Mouse (Mus musculus) A20 (cell line): ENCODE results near the gene Insl5.

Source experiments
- DNase-seq: peaks from one replicate; pipeline ENCODE4 v3.0.0-alpha.2; 2011; ENCODE audit warnings: low read depth, low spot score

Gene Insl5

DNA sequence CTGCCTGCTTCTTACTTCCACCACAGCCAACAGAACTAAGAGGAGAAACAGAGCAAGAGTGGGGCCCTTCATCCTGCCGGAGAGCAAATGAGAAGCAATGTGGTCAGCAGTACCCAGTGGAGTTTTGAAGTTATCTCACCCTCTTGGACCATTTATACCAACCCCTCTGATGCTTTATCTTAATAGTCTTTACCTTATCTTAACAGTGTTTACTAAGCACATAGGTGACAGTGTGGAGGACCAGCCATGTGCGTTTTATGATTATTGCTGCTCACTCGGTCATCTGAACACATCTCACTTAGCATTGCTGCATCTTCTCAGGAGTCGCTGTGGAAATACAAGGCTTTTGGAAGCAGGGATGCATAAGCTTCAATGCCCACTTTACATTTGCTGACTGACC is at the start of gene Insl5:
TSS of gene Insl5 (minus strand) at position 222 of the 400 bp plus-strand sequence.
- no peak for DNase-seq

- DNase-seq: no peak
Observed at GRCm38 (mm10) chr4:103070631-103071030, 44.0 kb upstream of the Insl5 start.

- no peak for DNase-seq
Observed at GRCm38 (mm10) chr4:103067906-103068655, 41.4 kb upstream of the Insl5 start.

DNA sequence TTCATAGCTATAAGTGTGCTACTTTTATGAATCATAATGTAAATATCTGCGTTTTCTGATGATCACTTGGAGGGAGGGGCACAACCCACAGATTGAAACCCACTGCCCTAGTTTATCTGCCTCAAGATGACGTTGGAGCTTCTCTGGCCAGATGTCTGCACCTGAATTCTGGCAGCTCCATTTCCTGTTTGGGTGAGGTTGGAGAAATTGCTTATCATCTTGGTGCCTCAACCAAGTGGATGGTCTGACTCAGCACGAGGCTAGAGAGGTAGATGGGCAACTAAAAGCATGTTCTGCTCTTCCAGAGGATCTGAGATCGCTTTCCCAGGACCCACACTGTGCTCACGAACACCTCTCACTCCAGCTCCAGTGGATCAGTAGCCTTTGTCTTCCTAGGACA is 38.3 kb upstream of the Insl5 start:
- no peak for DNase-seq

GRCm38 (mm10) chr4:103064421-103064820 is 37.8 kb upstream of the Insl5 start:
- no peak for DNase-seq

DNA sequence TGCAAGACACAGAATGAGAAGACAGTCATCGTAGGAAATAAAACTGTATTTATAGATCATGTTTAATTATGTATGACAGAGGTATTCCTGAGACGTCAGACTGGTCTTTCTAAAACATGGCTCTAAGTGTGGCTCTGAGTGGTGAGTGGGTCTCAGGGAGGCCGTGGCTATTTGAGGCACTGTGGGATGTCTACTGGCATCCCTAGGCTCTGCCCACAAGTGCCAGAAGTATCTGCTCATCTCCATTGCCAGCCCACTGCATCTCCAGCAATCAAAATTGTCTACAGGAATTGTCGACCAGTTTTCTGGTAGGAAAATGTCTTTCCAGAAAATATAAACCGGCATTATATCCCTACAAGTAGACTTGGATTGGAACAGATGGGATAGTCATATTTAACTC is 30.3 kb upstream of the Insl5 start:
- DNase-seq: no peak

DNA sequence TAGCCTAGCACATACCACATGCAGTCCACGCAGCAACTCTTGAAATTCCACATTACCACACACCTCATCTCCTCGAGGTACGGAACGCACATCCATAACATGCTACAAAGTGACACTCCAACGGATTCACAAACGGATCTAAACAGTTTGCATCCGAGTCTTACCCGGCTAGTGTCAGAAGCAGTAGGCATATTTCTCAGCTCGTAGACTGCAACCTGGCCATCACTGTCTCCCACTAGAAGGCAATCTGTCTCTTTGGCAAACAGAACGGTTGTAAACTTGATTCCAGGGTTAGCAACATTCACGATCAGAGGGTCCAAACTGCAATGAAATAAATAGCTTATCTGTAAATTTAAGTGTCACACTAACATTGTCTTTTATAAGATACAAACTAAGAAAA is 21.4 kb upstream of the Insl5 start:
- DNase-seq: no peak

DNA sequence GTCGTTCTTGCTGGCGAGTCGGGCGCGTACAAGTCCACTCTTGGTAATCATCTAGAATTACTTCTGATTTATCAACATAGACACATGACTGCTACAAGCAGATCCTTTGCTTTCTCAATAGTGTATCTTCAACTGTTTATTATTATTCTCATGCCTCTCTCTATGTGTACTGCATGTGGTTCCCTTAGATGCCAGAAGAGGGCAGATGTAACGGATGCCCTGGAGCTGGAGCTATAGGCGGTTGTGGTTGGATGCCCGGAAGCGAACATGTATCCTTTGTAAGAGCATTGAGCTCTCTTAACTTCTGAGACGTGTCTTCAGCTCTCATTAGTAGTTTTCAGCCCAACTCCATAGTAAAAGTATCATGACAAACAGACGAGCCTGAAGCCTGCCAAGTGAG is 16.4 kb upstream of the Insl5 start:
- DNase-seq: peak; percentile 8

- DNase-seq: no peak
Observed at GRCm38 (mm10) chr4:103039838-103040191, 13.2 kb upstream of the Insl5 start.

DNA sequence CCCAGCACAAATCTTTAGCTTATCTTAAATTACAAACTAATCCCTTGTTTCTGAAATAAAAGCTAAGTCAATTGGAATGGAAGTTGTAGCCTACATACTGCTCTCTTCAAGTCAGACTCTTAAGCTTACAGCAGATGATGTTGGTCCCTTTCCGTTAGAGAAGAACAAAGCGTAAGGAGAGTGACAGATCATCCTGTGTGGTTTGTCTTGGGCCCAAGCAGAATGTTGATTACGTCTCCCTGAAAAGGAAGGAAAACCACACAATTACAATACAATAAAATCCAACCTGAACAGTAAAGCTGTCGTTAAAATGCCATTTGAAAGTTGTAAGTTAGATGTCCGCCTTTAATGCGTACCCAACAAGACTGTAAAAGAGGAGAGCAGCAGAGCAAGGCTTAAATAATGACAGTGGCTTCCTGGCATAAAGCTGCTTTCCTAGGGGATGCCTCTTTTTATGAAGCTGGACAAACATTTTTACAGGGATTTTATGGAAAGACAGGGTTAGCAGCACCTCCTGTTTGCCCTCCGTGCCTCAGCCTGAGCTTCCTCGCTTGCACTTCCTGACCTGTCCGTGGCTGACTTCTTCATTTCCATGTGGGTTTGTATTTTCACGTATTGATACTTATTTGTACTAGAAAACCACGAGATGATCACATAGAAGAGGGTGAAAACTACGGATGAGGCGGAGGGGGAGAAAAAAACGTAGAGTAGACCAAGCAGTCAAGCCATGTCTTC is 12.6 kb upstream of the Insl5 start:
- no peak for DNase-seq

DNA sequence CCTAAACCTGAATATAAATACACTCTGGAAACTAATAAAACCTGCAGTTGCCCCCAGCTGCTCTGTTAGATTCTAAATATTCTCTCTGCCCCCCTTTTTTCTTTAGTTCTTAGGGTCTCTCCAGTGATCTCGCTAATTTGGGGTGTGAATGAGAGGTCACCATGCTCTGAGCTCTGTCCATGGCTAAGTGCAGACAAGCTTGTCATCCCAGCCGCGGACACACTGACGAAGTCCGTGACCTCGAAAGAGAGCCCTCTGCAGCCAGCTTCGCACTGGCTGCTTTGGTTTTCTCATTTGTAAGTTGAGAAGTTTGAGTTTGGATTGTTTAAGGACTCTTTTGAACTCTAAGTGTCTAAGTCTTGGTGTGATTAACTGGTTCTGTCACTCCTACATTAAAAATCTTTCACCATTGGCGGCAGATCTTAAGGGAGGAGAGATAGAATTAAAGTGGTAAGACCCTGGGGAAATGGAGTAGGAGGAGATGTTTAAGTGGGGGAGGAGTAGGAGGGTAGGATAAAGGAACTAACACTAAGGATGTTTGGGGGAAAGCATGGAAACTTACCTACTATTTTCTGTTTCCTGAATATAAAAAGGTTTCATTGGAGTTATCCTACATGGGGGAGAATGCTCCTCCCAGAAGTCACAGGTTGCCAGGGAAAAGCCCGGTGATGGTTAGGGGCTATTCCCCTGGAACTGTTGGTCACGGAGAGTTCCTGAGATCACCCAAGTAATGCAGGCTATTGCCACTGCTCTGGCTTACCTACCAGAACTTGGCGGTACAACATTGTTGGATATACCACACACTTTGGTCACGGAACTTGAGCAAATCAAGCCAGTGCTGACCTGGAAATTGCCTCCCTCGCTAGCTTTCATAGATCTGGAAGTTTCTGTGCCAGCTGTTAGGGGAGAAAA is 1.8 kb upstream of the Insl5 start:
- no peak for DNase-seq

GRCm38 (mm10) chr4:103027745-103028144 is 1.1 kb upstream of the Insl5 start:
- no peak for DNase-seq

DNA sequence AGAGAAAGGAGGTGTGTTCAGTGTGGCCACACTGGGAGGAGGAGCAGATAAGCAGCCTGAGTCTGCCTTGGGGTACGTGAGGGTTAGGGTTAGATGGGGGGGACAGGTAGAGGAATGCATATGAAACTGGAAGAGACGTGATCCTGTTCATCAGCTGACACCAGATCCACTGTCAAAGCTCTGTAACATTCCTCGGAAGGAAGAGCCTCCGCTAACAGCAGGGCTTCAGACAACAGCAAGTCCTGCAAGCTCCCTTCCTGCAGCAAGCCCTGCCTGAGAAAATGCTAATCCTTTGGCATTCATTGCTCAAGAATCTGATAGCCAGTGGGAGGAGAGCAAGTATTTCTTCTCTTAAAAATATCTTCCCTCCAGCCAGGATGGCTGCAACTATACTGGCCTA is 13.2 kb downstream of the Insl5 start:
- DNase-seq: no peak

- DNase-seq: no peak
Observed at GRCm38 (mm10) chr4:103011823-103012222, 14.8 kb downstream of the Insl5 start.

GRCm38 (mm10) chr4:103010734-103011133 is 15.9 kb downstream of the Insl5 start:
- DNase-seq: no peak

DNA sequence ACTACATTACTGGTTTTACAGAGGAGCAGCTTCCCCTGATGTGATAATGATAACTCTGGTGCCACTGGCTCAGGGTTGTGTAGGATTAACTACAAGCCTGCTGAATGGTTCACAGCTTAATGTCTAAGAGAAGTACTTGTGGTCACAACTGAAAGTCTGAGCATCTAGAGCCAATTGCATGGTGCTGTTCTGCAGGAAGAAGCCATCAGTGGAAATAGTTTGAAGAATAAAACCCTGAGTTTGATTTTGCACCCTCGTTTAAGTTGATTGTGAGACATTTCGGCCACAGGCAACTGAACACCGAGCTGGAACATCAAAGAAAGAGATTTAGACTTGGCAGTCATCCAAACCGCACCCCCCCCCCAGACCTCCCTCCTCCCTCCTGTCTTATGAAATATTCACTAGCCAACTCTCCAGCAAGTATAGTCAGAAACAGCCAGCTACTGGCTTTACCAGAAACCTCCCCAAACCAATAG is 19.7 kb downstream of the Insl5 start:
- no peak for DNase-seq

DNA sequence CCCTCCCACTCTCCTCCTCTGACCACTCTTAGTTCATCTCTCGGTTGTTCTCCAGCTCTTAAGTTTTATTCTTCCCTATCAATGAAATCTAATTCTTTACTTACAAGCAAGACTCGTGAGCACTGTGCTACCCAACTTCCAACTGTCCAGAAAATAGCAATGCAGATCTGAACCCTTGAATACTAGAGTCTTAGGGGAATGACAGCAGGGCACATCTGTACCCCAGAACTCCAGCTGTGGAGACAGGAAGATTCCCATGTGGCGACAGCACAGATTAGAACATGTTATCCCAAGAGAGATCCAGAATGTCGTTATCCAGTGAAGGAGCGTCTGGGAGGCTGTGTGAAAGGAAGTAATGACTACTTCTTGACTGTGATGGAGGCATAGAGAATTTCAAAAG is 20.4 kb downstream of the Insl5 start:
- no peak for DNase-seq

DNA sequence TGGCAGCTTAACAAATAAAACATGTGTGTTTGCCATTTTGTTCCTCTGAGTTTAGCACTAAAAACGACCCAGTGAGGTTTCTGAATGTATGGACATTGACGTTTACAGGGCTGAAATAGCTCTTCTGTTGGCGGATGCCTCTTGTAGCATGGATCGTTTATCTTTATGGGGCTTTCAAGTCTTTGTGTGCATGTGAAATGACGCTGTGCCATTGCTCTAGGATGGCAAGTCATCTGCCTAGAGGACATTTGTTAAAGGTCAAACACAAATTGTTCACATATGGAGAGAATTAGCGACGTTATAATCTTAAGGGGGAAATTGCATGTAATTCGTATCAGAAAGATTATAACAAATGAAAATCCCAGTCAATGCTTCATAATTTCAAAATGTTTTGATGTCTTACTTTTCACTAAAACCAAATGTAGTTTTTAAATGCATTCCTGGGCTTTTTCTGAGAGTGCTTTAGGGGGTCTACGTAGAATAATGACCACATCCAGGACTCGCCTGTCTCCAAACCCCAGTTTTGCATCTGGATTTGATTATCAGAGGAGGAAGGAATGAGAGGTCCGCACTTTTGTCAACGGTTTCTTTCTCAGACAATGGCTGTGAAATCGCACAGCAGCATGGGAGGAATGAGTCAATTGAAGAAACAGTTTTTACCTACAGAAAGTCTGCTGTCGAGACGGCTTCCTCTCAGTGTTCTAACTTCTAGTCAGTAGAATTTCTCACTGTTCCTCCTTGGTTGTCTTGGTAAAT is 21.3 kb downstream of the Insl5 start:
- DNase-seq: no peak

DNA sequence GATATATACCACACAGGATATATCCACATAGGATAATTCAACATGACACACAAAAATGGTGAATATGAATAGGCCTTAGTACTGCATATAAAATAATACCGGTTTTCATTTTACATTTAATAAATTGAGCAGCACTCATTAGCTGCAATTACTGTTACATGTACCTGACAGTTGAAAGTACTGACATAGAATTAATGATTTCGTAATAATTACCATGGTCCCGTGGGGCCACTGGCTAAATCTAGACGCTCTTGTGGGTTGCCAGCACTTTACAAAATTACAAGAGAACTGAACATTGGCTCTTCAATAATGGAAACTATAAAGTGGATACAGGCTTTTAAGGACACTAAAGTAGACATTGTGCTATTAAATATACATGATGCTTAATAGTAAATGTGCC is 22.0 kb downstream of the Insl5 start:
- no peak for DNase-seq

GRCm38 (mm10) chr4:102991685-102992084 is 35.0 kb downstream of the Insl5 start:
- DNase-seq: no peak

DNA sequence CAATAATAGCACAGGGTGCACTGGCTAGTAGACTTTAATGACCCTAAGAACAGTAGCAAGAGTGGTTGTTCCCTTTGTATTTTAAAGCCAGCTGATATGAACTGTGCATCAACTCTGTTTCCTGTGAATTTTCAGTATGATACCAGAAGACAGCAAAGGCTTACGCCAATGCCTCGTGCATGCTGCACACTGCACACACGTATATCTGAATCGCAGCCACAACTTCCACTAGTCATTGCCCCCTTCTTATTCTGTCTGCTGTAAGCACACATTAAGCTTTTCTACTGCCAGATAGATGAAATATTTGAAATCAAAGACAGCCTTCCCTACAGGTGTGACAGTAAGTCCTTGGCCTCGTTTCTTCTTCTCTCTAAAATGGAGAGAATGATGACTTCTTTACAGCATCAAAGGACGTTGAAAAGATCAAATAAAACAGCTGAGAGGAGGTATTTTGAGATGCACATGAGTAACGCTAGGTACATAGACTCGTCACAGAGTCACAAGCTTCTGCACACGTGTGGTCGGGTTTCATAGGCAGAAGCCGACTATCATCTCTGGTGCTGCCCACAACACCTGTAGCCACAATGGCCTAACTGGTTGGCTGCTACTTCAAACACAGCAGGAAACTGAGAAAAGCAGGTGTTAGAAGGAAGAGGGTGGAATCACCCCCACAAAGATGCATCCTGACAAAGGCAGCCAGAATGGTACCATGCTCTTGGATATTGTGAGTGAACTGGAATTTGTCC is 35.9 kb downstream of the Insl5 start:
- DNase-seq: no peak
